Mouse (Mus musculus): ENCODE measurements around the gene Denr. TPM values are rescaled to one million over a fixed set of nuclear protein-coding genes. Genes with fewer than 3 reads are reported as not detected.

Gene Denr
- polyA plus RNA-seq, 1 experiment from 2014 or later, result 42.8 TPM

DNA sequence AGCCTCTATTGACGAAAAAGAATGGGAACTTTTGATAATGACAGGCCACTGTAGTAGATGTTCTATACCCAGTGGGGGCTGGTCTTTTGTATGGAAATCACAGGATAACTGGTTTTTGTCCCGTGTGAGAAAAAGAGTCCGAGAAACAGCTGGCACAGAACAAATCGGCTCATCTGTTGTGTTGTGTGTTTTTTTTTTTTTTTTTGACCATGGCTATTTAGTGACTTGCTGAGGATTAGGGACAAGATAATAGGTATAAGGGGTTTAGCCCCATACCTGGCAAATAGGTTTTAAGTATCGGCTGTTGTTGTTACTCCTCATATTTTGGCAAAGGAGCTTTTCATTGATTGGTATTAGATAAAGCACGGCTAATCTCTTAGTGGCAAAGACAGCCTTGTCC lies 65.5 kb downstream of the Denr start:
- ATAC-seq (ENCODE audit: insufficient read depth), result no peak
- Histone ChIP-seq H3K9me3 (replicated peaks) (no peaks in the 10 kb centered on the region), H3K9ac (no peak overlapping the region), H3K27ac (replicated peaks) (no peak overlapping the region), H3K4me3 (replicated peaks) (no peak overlapping the region), H3K4me1 (replicated peaks) (peaks cover 37% of the 10 kb centered on the region), H3K36me3 (replicated peaks) (no peaks in the 10 kb centered on the region), H3K27me3 (peaks cover 42% of the 10 kb centered on the region), H3K4me2 (no peak overlapping the region)
- WGBS (ENCODE audit: insufficient replicate concordance), result 57% methylated on average over 6 of the region's 6 CpGs

DNA sequence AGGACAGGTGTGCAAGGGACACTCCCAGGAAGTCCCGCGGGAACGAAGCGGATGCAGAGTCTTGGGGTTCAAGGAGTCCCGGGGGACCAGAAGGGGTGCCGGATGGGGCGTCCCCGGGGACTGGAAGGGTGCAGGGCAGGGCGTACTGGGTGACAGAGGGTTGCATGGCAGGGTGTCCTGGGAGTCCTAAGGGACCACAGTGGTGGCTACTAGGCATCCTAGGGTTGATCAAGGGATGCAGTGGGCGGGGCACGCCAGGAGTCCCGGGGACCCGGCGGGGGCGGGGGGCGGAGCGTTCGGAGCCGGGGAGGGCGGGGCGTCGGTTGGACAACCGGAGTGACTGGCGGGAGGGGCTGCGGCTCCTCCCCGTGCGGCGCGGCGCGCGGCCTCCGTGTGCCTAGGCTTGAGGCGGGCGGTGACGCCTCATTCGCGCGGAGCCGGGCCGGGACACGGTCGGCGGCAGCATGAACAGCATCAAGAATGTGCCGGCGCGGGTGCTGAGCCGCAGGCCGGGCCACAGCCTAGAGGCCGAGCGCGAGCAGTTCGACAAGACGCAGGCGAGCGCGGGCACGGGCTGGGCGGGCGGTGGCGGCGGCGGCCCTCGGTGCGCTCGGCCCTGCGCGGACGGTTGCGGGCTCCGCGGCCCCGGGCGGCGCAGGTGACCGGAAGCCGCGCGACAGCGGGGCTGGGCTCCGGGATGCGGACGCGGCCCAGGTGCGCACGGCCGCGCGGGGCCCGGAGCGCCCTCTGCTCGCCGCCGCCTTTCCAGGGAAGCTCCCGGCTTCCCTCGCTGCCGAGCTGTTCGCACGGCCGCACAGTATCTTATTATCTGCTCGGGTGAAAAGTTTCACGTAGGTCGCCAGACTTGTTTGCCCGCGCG lies 66.6 kb downstream of the Denr start, which contains the start of gene Hip1r:
Hip1r (plus strand) TSS at position 330 of the 880 bp plus-strand sequence.
- no peaks in the 10 kb centered on the region for H3K36me3 ChIP-seq (replicated peaks)
- no peaks in the 10 kb centered on the region for H3K9me3 ChIP-seq (replicated peaks)
- H3K4me3 ChIP-seq (replicated peaks), result peak within 1 kb of the TSS; percentile 70
- WGBS (ENCODE audit: insufficient replicate concordance), result under 1% methylated on average over 104 of the region's 106 CpGs
- peaks cover 46% of the 10 kb centered on the region for H3K4me1 ChIP-seq (replicated peaks)
- peak within 1 kb of the TSS; percentile 83 for H3K27ac ChIP-seq (replicated peaks)
- peaks cover 42% of the 10 kb centered on the region for H3K27me3 ChIP-seq
- H3K9ac ChIP-seq, result peak within 1 kb of the TSS; percentile 71
- peak; percentile 78 for ATAC-seq (ENCODE audit: insufficient read depth)
- H3K4me2 ChIP-seq, result peak within 1 kb of the TSS; percentile 95

DNA sequence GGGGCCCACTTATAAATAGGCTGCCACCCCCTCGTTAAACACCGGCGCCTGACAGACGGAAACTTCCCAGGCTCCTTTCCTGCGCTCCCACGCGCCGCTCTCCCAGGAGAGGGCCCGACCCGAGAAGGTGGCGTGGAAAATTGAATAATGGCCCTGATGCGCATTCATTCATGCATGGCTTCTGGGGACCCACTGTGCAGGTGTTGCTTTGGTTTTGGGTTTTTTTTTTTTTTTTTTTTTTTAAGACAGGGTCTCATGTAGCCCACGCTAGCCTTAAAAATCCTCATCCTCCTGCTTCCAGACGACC lies 67.2 kb downstream of the Denr start:
- Histone ChIP-seq H3K36me3 (replicated peaks) (no peaks in the 10 kb centered on the region), H3K9me3 (replicated peaks) (no peaks in the 10 kb centered on the region), H3K4me3 (replicated peaks) (peak overlapping the region; percentile 70), H3K4me2 (peak overlapping the region; percentile 95), H3K4me1 (replicated peaks) (peaks cover 50% of the 10 kb centered on the region), H3K27ac (replicated peaks) (peak overlapping the region; percentile 83), H3K9ac (peak overlapping the region; percentile 71), H3K27me3 (peaks cover 42% of the 10 kb centered on the region)
- no peak for ATAC-seq (ENCODE audit: insufficient read depth)
- under 1% methylated on average over 14 of the region's 14 CpGs for WGBS (ENCODE audit: insufficient replicate concordance)

DNA sequence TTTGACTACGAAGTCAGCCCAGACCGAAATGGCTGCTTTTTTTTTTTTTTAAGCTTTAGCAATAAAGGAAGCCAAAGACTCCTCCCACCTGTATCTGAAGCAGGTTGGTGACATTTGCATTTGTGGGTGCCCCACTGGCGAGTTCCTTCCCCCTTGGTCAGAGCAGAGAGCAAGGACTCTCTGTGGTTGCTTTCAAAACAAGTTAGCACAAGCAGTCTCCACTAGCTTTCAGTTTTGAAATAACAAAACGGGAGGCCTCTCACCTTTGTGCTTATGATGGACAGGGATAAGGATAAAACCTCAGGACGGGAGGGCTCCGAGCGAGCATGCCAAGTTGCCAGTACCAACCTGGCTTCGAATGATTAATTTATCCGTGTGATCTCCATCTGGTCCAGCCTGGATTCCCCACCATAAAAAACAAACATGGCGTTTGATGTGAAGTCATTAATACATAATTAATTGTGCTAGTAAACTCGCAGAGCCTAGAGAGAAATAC lies 67.7 kb downstream of the Denr start:
- peak overlapping the region; percentile 70 for H3K4me3 ChIP-seq (replicated peaks)
- peaks cover 42% of the 10 kb centered on the region for H3K27me3 ChIP-seq
- peaks cover 55% of the 10 kb centered on the region for H3K4me1 ChIP-seq (replicated peaks)
- ATAC-seq (ENCODE audit: insufficient read depth), result no peak
- peak overlapping the region; percentile 95 for H3K4me2 ChIP-seq
- H3K9ac ChIP-seq, result 0 out of 2 replicates have a peak overlapping the region, but pooled peaks have one; percentile 23
- 32% methylated on average over 11 of the region's 11 CpGs for WGBS (ENCODE audit: insufficient replicate concordance)
- no peaks in the 10 kb centered on the region for H3K9me3 ChIP-seq (replicated peaks)
- H3K27ac ChIP-seq (replicated peaks), result no peak overlapping the region
- no peaks in the 10 kb centered on the region for H3K36me3 ChIP-seq (replicated peaks)

DNA sequence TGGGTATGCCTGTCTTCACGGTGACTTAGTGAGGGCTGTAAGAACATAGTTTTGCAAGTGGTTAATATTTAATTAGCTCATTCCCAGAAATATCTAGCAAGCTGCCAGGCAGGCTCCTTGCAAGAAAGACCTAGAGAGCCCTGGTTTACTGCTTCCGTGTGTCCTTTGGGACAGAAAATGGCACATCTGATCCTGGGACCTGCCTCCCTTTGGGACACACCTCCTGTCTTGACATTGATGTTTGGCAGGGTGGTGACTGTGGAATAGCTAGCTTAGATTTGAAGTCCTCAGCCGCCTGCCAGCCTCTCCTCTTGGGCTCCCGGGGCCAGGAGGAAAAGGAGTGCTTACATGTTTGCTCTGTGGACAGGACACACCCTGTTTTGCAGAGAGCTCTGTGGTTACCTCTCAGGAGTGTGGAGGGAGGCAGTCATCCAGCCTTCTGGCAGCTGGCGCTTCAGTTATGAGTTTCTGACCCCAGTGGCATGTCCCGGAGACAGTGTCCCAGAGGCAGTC lies 68.7 kb downstream of the Denr start:
- no peak for ATAC-seq (ENCODE audit: insufficient read depth)
- Histone ChIP-seq H3K4me2 (peak overlapping the region; percentile 95), H3K27ac (replicated peaks) (peak overlapping the region; percentile 58; the same call in 1 of the 2 replicates), H3K9me3 (replicated peaks) (no peaks in the 10 kb centered on the region), H3K4me1 (replicated peaks) (peaks cover 56% of the 10 kb centered on the region), H3K27me3 (peaks cover 42% of the 10 kb centered on the region), H3K9ac (no peak overlapping the region), H3K4me3 (replicated peaks) (peak overlapping the region; percentile 70), H3K36me3 (replicated peaks) (no peaks in the 10 kb centered on the region)
- 49% methylated on average over 6 of the region's 6 CpGs for WGBS (ENCODE audit: insufficient replicate concordance)

DNA sequence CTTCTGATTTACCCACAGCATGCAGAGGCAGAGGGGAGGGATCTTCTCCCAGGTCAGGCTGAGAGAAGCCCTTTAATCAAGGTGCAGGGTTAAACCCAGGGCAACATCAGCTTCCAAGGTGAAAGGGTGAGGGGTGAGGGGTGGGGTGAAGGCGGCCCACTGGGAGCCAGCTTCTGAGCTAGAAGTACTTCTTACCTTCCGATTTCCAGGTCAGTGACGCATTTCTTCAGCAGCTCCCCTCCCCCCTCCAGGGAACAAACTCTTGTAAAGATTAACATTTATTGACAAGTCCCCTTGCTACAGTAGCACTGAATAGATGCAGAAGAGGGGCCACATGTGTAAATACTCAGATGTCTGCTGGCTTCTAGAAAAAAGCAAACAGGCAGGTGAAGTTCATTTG lies 70.3 kb downstream of the Denr start:
- ATAC-seq (ENCODE audit: insufficient read depth), result no peak
- peaks cover 65% of the 10 kb centered on the region for H3K4me1 ChIP-seq (replicated peaks)
- H3K4me2 ChIP-seq, result peak overlapping the region; percentile 95
- no peak overlapping the region for H3K9ac ChIP-seq
- H3K4me3 ChIP-seq (replicated peaks), result no peak overlapping the region
- H3K9me3 ChIP-seq (replicated peaks), result no peaks in the 10 kb centered on the region
- peak overlapping the region; percentile 66 for H3K27ac ChIP-seq (replicated peaks)
- no peaks in the 10 kb centered on the region for H3K36me3 ChIP-seq (replicated peaks)
- WGBS (ENCODE audit: insufficient replicate concordance), result 65% methylated on average over 3 of the region's 3 CpGs
- peaks cover 37% of the 10 kb centered on the region for H3K27me3 ChIP-seq

DNA sequence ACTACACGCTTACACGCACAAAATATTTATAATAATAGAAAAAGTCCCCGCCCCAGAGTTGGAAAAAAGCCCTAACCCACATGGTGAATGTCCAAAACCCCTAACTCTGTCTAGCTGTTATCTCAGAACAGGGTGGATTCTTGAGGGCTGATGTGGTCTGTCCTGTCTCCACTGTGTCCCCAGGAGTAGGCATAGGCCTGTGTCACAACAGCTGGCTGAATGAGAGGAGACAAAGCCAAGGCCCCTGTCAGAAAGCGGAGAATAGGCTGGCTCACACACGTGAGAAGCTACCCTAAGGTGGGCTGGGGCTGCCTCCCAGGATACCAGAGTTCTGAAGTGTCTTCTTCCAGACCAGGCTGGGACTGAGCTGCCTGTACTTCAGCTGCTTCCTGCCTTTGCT lies 71.2 kb downstream of the Denr start:
- 66% methylated on average over 5 of the region's 5 CpGs for WGBS (ENCODE audit: insufficient replicate concordance)
- Histone ChIP-seq H3K27ac (replicated peaks) (peak overlapping the region; percentile 66; the same call in 1 of the 2 replicates), H3K4me2 (no peak overlapping the region), H3K4me3 (replicated peaks) (no peak overlapping the region), H3K4me1 (replicated peaks) (peaks cover 69% of the 10 kb centered on the region), H3K9me3 (replicated peaks) (no peaks in the 10 kb centered on the region), H3K9ac (no peak overlapping the region), H3K36me3 (replicated peaks) (no peaks in the 10 kb centered on the region), H3K27me3 (peaks cover 28% of the 10 kb centered on the region)
- no peak for ATAC-seq (ENCODE audit: insufficient read depth)

Other genes starting within 250 kb of the Denr start
- gene Clip1, start 222.6 kb upstream of the Denr start, polyA plus RNA-seq (2015; fragmentation: Nextera tagmentation; extraction: Ambion mirVana), result 10.8 and 11.9 TPM in 2 replicates
- gene Zcchc8, start 186.1 kb upstream of the Denr start, polyA plus RNA-seq (2015; fragmentation: Nextera tagmentation; extraction: Ambion mirVana), result 25.6 and 28.6 TPM in 2 replicates
- 30.1 and 34.2 TPM in 2 replicates for gene Rsrc2, start 157.8 kb upstream of the Denr start, polyA plus RNA-seq (2015; fragmentation: Nextera tagmentation; extraction: Ambion mirVana)
- 19.9 and 21.3 TPM in 2 replicates for gene Kntc1, start 157.5 kb upstream of the Denr start, polyA plus RNA-seq (2015; fragmentation: Nextera tagmentation; extraction: Ambion mirVana)
- gene Hcar2, start 41.7 kb upstream of the Denr start, polyA plus RNA-seq (2015; fragmentation: Nextera tagmentation; extraction: Ambion mirVana), result 0.18 and 0.32 TPM in 2 replicates
- gene Hcar1, start 27.2 kb upstream of the Denr start, polyA plus RNA-seq (2015; fragmentation: Nextera tagmentation; extraction: Ambion mirVana), result 0.10 and 0.13 TPM in 2 replicates
- 0.76 and 1.2 TPM in 2 replicates for gene Gm43518, start 20.2 kb downstream of the Denr start, polyA plus RNA-seq (2015; fragmentation: Nextera tagmentation; extraction: Ambion mirVana)
- gene Ccdc62, start 23.5 kb downstream of the Denr start, polyA plus RNA-seq (2015; fragmentation: Nextera tagmentation; extraction: Ambion mirVana), result 2.5 and 3.2 TPM in 2 replicates
- 11.4 and 12.9 TPM in 2 replicates for gene Hip1r, start 66.5 kb downstream of the Denr start, polyA plus RNA-seq (2015; fragmentation: Nextera tagmentation; extraction: Ambion mirVana)
- gene Vps37b, start 125.1 kb downstream of the Denr start, polyA plus RNA-seq (2015; fragmentation: Nextera tagmentation; extraction: Ambion mirVana), result 16.5 and 17.3 TPM in 2 replicates
- 6.1 and 7.1 TPM in 2 replicates for gene Abcb9, start 188.6 kb downstream of the Denr start, polyA plus RNA-seq (2015; fragmentation: Nextera tagmentation; extraction: Ambion mirVana)
- 14.2 and 15.2 TPM in 2 replicates for gene Ogfod2, start 205.1 kb downstream of the Denr start, polyA plus RNA-seq (2015; fragmentation: Nextera tagmentation; extraction: Ambion mirVana)
- gene Arl6ip4, start 208.9 kb downstream of the Denr start, polyA plus RNA-seq (2015; fragmentation: Nextera tagmentation; extraction: Ambion mirVana), result 52.1 and 53.5 TPM in 2 replicates